Mouse (Mus musculus): ENCODE data around the gene Stfa2l1. TPM values are rescaled to one million over a fixed set of nuclear protein-coding genes. Genes with fewer than 3 reads are reported as not detected.
"Not testable (repeated sequence)": the region's sequence is repeated elsewhere in the genome, so short reads cannot be mapped to it uniquely, and the experiment has no call there.

The Stfa2l1 gene
- 1.2 and 5.2 TPM in 2 replicates for polyA plus RNA-seq (2015; fragmentation: Nextera tagmentation; extraction: Ambion mirVana)

GRCm38 (mm10) chr16:36156402-36156975 is at the start of gene Stfa2l1:
Gene Stfa2l1, plus strand, starts transcription at chr16:36156811.
- DNase-seq (ENCODE audit: low spot score), result no peak

- not testable (repeated sequence) for DNase-seq (ENCODE audit: low spot score)
Measured at GRCm38 (mm10) chr16:36111486-36111885, 45.1 kb upstream of the Stfa2l1 start.

- DNase-seq (ENCODE audit: low spot score), result not testable (repeated sequence)
Measured at GRCm38 (mm10) chr16:36115751-36116150, 40.9 kb upstream of the Stfa2l1 start.

GRCm38 (mm10) chr16:36128092-36128491 is 28.5 kb upstream of the Stfa2l1 start:
- no peak for DNase-seq (ENCODE audit: low spot score)

- no peak for DNase-seq (ENCODE audit: low spot score)
Measured at GRCm38 (mm10) chr16:36131141-36131540, 25.5 kb upstream of the Stfa2l1 start, which contains the start of gene Csta1. Gene Csta1, minus strand, starts transcription at chr16:36131241.

GRCm38 (mm10) chr16:36138201-36138600 is 18.4 kb upstream of the Stfa2l1 start:
- DNase-seq (ENCODE audit: low spot score), result no peak

GRCm38 (mm10) chr16:36167841-36168240 is 11.2 kb downstream of the Stfa2l1 start:
- DNase-seq (ENCODE audit: low spot score), result not testable (repeated sequence)

GRCm38 (mm10) chr16:36176108-36176507 is 19.5 kb downstream of the Stfa2l1 start:
- no peak for DNase-seq (ENCODE audit: low spot score)

- no peak for DNase-seq (ENCODE audit: low spot score)
Measured at GRCm38 (mm10) chr16:36179910-36180309, 23.3 kb downstream of the Stfa2l1 start.

GRCm38 (mm10) chr16:36183912-36184311 is 27.3 kb downstream of the Stfa2l1 start, which contains the start of gene Gm5483:
Gene Gm5483, plus strand, starts transcription at chr16:36184212.
- DNase-seq (ENCODE audit: low spot score), result not testable (repeated sequence)

- DNase-seq (ENCODE audit: low spot score), result no peak
Measured at GRCm38 (mm10) chr16:36199226-36199625, 42.6 kb downstream of the Stfa2l1 start.

GRCm38 (mm10) chr16:36203846-36204245 is 47.2 kb downstream of the Stfa2l1 start:
- no peak for DNase-seq (ENCODE audit: low spot score)

GRCm38 (mm10) chr16:36205684-36206083 is 49.1 kb downstream of the Stfa2l1 start:
- DNase-seq (ENCODE audit: low spot score), result not testable (repeated sequence)

GRCm38 (mm10) chr16:36209967-36210453 is 53.4 kb downstream of the Stfa2l1 start, which contains the start of gene Gm5416:
Gene Gm5416, plus strand, starts transcription at chr16:36210403.
- no peak for DNase-seq (ENCODE audit: low spot score)

Other genes with a start within 250 kb of the Stfa2l1 start
- 39.6 and 44.4 TPM in 2 replicates for gene Parp9, start 218.3 kb upstream of the Stfa2l1 start, polyA plus RNA-seq (2015; fragmentation: Nextera tagmentation; extraction: Ambion mirVana)
- gene Dtx3l, start 217.7 kb upstream of the Stfa2l1 start, polyA plus RNA-seq (2015; fragmentation: Nextera tagmentation; extraction: Ambion mirVana), result 24.9 and 26.4 TPM in 2 replicates
- gene Kpna1, start 178.1 kb upstream of the Stfa2l1 start, polyA plus RNA-seq (2015; fragmentation: Nextera tagmentation; extraction: Ambion mirVana), result 34.2 and 35.9 TPM in 2 replicates
- 9.8 and 10.1 TPM in 2 replicates for gene Wdr5b, start 115.6 kb upstream of the Stfa2l1 start, polyA plus RNA-seq (2015; fragmentation: Nextera tagmentation; extraction: Ambion mirVana)
- 230 and 278 TPM in 2 replicates for gene Fam162a, start 85.2 kb upstream of the Stfa2l1 start, polyA plus RNA-seq (2015; fragmentation: Nextera tagmentation; extraction: Ambion mirVana)
- 59.5 and 63.8 TPM in 2 replicates for gene Ccdc58, start 85.1 kb upstream of the Stfa2l1 start, polyA plus RNA-seq (2015; fragmentation: Nextera tagmentation; extraction: Ambion mirVana)
- gene Csta1, start 25.6 kb upstream of the Stfa2l1 start, polyA plus RNA-seq (2015; fragmentation: Nextera tagmentation; extraction: Ambion mirVana), result 0.12 and 2.3 TPM in 2 replicates
- 2.1 and 6.2 TPM in 2 replicates for gene Gm5483, start 27.4 kb downstream of the Stfa2l1 start, polyA plus RNA-seq (2015; fragmentation: Nextera tagmentation; extraction: Ambion mirVana)
- 0.85 TPM in 1 of 2 replicates, not detected in the other for gene Gm5416, start 53.6 kb downstream of the Stfa2l1 start, polyA plus RNA-seq (2015; fragmentation: Nextera tagmentation; extraction: Ambion mirVana)
- 1.5 and 1.8 TPM in 2 replicates for gene 2010005H15Rik, start 64.7 kb downstream of the Stfa2l1 start, polyA plus RNA-seq (2015; fragmentation: Nextera tagmentation; extraction: Ambion mirVana)
- gene Stfa1, start 120.1 kb downstream of the Stfa2l1 start, polyA plus RNA-seq (2015; fragmentation: Nextera tagmentation; extraction: Ambion mirVana), result 5.5 and 15.9 TPM in 2 replicates
- not detected in 2 replicates for gene BC117090, start 177.5 kb downstream of the Stfa2l1 start, polyA plus RNA-seq (2015; fragmentation: Nextera tagmentation; extraction: Ambion mirVana)
- 3.6 and 14.8 TPM in 2 replicates for gene BC100530, start 210.9 kb downstream of the Stfa2l1 start, polyA plus RNA-seq (2015; fragmentation: Nextera tagmentation; extraction: Ambion mirVana)